Mouse (Mus musculus) small intestine, adult 2 months (tissue): ENCODE measurements around the gene Morn1. TPM values are rescaled to one million over a fixed set of nuclear protein-coding genes. Genes with fewer than 3 reads are reported as not detected.
A peak's percentile ranks its signal among the peaks of the same experiment; 100 is the strongest.

ENCODE experiments used
- H3K27ac ChIP-seq: fragments of 200-500 bp; 2 replicates; pipeline ENCODE4 v1.5.1; 2012; ENCODE audit warnings: low read depth, low read length, control low read depth, inconsistent platforms; ENCODE audit not compliant: insufficient read depth
- H3K27me3 ChIP-seq: fragments of 200-500 bp; 2 replicates; pipeline ENCODE4 v1.6.1; 2012; ENCODE audit warnings: mild to moderate bottlenecking, moderate library complexity, low read length, inconsistent platforms; ENCODE audit not compliant: control insufficient read depth, insufficient read depth
- H3K36me3 ChIP-seq: fragments of 200-500 bp; 2 replicates; pipeline ENCODE4 v1.6.1; 2012; ENCODE audit warnings: mild to moderate bottlenecking, low read length, control low read depth, inconsistent platforms; ENCODE audit not compliant: control insufficient read depth, insufficient read depth
- H3K4me1 ChIP-seq: fragments of 200-500 bp; 2 replicates; pipeline ENCODE4 v1.6.1; 2012; ENCODE audit warnings: low read length, inconsistent platforms, mixed read lengths; ENCODE audit not compliant: control insufficient read depth, insufficient read depth, insufficient read length
- H3K4me3 ChIP-seq: fragments of 200-500 bp; 2 replicates; pipeline ENCODE4 v1.5.1; 2012; ENCODE audit warnings: low read depth, mild to moderate bottlenecking, control low read depth, inconsistent platforms, low read length, moderate library complexity
- CTCF ChIP-seq: fragments of 200-500 bp; IDR thresholded peaks from 2 replicates; pipeline ENCODE4 v1.5.1; 2012; ENCODE audit warnings: low read depth, mild to moderate bottlenecking, control low read depth, inconsistent platforms, low read length, moderate library complexity, mixed read lengths; ENCODE audit not compliant: insufficient replicate concordance, insufficient read length; ENCODE audit errors: extremely low read depth
- POLR2A ChIP-seq: fragments of 200-500 bp; IDR thresholded peaks from 2 replicates; pipeline ENCODE4 v1.6.1; 2012; ENCODE audit warnings: low read depth, mild to moderate bottlenecking, control low read depth, inconsistent platforms, low read length, moderate library complexity
- WGBS: fragments of 180-500 bp; shearing (Covaris S2); methylation state at CpG from one replicate; pipeline ENCODE4 v1.1.7; 2018; 5-methylcytosine and 5-hydroxymethylcytosine counted together
- polyA plus RNA-seq: library from polyadenylated mRNA; depleted of rRNA; stranded (reverse); fragments of >200 nt; gene quantifications from 2 replicates; pipeline ENCODE4 v1.2.3, GENCODE M21; 2012

Morn1 gene
- polyA plus RNA-seq, 1 experiment, result 3.1 TPM

- Histone ChIP-seq H3K4me3 (no peak overlapping the region), H3K27me3 (no peaks in the 10 kb centered on the region), H3K36me3 (no peaks in the 10 kb centered on the region), H3K27ac (no peak overlapping the region), H3K4me1 (peaks cover 35% of the 10 kb centered on the region)
- TF ChIP-seq POLR2A, result no peak
- TF ChIP-seq CTCF, result no peak
- WGBS, result 70% methylated on average over 10 of the region's 10 CpGs
Measured at GRCm38 (mm10) chr4:155118278-155118677, 31.9 kb downstream of the Morn1 start.

GRCm38 (mm10) chr4:155120038-155120437, 33.7 kb downstream of the Morn1 start:
- no peak overlapping the region for H3K4me3 ChIP-seq
- TF ChIP-seq POLR2A (no peak), CTCF (peak; percentile 13; the same call in 1 of the 2 replicates)
- H3K27ac ChIP-seq, result peak overlapping the region; percentile 78
- peaks cover 32% of the 10 kb centered on the region for H3K4me1 ChIP-seq
- H3K27me3 ChIP-seq, result no peaks in the 10 kb centered on the region
- H3K36me3 ChIP-seq, result no peaks in the 10 kb centered on the region
- 51% methylated on average over 7 of the region's 7 CpGs for WGBS

GRCm38 (mm10) chr4:155120583-155120982, 34.2 kb downstream of the Morn1 start:
- Histone ChIP-seq H3K27ac (peak overlapping the region; percentile 92), H3K27me3 (no peaks in the 10 kb centered on the region), H3K4me1 (peaks cover 37% of the 10 kb centered on the region), H3K4me3 (no peak overlapping the region), H3K36me3 (no peaks in the 10 kb centered on the region)
- TF ChIP-seq CTCF, result no peak
- TF ChIP-seq POLR2A, result no peak
- 30% methylated on average over 5 of the region's 5 CpGs for WGBS

- H3K27ac ChIP-seq, result peak overlapping the region; percentile 92
- H3K27me3 ChIP-seq, result no peaks in the 10 kb centered on the region
- H3K36me3 ChIP-seq, result no peaks in the 10 kb centered on the region
- 41% methylated on average over 6 of the region's 6 CpGs for WGBS
- H3K4me1 ChIP-seq, result peaks cover 38% of the 10 kb centered on the region
- TF ChIP-seq CTCF, result no peak
- no peak; the same call in 1 of the 2 replicates for TF ChIP-seq POLR2A
- no peak overlapping the region for H3K4me3 ChIP-seq
Measured at GRCm38 (mm10) chr4:155121222-155121621, 34.8 kb downstream of the Morn1 start.

GRCm38 (mm10) chr4:155121915-155122443, 35.6 kb downstream of the Morn1 start:
- H3K4me1 ChIP-seq, result peaks cover 38% of the 10 kb centered on the region
- no peaks in the 10 kb centered on the region for H3K27me3 ChIP-seq
- H3K36me3 ChIP-seq, result no peaks in the 10 kb centered on the region
- no peak overlapping the region for H3K27ac ChIP-seq
- TF ChIP-seq POLR2A, result no peak
- TF ChIP-seq CTCF, result no peak
- WGBS, result 75% methylated on average over 6 of the region's 6 CpGs
- H3K4me3 ChIP-seq, result no peak overlapping the region

GRCm38 (mm10) chr4:155122444-155123040, 36.2 kb downstream of the Morn1 start:
- TF ChIP-seq POLR2A (no peak), CTCF (no peak)
- Histone ChIP-seq H3K4me3 (no peak overlapping the region), H3K27me3 (no peaks in the 10 kb centered on the region), H3K4me1 (peaks cover 38% of the 10 kb centered on the region), H3K27ac (no peak overlapping the region), H3K36me3 (no peaks in the 10 kb centered on the region)
- WGBS, result 29% methylated on average over 16 of the region's 16 CpGs

- WGBS, result 83% methylated on average over 9 of the region's 9 CpGs
- peaks cover 36% of the 10 kb centered on the region for H3K4me1 ChIP-seq
- TF ChIP-seq POLR2A, result no peak
- TF ChIP-seq CTCF, result no peak
Measured at GRCm38 (mm10) chr4:155123868-155124534, 37.6 kb downstream of the Morn1 start.

More at GRCm38 (mm10) chr4:155123868-155124534, 37.6 kb downstream of the Morn1 start:
- Histone ChIP-seq H3K36me3 (no peaks in the 10 kb centered on the region), H3K27me3 (no peaks in the 10 kb centered on the region), H3K27ac (no peak overlapping the region), H3K4me3 (no peak overlapping the region)
